Mouse (Mus musculus) brain, embryonic 18.5 days (tissue): ENCODE results near the gene Cdh20.

Experiments used
- DNase-seq: peaks from one replicate; pipeline ENCODE4 v3.0.0-alpha.2; 2012; ENCODE audit warnings: low read depth, low spot score

The Cdh20 gene

DNA sequence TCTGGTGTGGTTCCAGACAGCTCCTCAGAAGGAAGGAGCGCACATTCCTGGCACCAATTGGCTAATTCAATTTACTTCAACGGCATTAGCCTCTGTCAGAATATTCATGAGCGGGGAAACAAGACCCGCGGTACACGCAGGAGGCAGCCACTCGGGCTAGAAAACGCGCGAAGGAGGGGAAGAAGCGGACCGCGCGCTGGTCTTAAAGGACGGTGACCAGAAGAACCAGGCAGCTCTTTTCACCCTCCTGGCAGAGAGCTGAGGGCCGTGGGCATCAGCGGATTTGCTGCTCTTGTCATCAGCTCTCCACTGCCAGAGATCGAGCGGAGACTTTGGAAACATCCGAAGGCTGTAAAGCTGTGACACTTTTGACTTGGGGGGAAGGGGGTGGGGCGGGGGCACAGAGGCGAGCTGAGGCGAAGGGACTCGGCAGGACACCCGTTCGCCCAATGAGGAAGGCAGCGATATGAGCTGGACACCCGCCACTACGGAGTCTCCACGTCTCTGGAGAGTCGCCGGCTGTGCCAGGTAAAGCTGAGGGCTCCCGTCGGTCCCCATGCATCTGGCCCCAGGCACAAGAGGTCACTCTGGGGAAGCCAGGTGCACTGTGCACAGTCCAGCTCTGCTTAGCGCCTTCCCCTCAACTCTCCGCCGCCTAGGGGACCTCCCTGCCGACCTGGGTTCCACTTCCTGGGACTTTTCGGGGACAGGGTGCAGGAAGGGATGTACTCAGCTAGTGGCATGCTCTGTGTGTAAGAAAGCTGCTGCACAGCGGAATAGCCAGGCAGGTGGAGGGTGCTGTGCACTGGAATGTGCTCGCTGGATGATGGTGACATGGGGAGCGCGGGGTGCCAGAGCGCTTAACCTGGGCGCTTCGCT, at the start of gene Cdh20:
Gene Cdh20 (plus strand): TSS at position 159 of the 879 bp plus-strand sequence.
- DNase-seq, result no peak

DNA sequence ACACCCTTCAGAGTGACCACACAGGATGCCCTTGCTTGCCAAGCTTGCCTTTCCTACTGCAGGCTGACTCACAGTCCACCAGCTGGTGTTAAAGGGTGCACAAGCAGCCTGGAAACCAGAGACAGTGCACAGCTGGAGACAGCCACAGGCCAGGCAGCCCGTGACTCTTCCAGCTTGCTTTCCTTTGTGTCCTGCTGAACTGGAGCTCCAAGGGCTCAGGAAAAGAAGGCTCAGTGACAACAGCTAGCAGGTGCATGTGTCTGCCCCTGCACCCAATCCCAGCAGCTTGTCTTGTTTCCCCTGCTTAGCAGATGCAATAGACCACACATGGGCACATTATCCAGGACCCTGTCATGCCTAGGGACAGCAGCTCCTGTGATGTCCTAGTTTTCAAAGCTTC, 21.5 kb upstream of the Cdh20 start:
- DNase-seq, result no peak

DNA sequence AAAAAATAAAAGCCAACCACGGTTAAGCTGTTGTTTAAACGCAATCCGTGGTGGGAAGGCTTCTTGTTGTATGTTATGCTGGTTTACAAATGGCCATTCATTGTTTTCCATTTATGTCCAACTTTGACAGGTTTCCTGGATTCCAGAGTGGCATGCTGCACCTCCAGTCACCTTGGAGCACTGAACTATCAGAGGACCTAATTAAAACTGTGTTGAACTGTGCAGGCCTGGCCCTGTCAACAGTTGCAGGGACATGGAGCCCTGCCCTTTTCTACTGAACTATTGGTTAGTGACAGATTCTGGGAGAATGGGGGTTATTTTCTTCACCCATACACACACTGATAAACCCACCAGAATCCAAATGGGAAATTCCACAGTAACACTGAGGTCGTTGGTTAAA, 20.9 kb upstream of the Cdh20 start:
- no peak for DNase-seq

DNA sequence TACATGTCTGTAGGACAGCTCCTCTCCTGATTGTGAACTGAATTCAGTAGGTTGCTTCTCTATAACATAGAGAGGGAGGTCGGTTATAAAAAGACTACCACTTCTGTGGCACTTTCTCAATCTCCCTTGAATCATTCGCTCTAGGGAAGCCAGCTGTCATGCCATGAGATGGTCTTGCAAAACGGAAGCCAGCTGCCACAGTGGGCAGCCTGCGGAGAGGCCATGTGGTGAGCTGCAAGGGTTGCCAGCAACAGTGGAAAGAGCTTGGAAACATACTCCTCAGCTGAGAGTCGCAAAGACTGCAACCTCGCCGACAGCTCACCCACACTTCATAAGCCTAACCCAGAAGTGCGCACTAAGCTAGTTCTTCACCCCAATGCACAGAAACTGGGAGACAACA, 13.8 kb upstream of the Cdh20 start:
- DNase-seq, result no peak

DNA sequence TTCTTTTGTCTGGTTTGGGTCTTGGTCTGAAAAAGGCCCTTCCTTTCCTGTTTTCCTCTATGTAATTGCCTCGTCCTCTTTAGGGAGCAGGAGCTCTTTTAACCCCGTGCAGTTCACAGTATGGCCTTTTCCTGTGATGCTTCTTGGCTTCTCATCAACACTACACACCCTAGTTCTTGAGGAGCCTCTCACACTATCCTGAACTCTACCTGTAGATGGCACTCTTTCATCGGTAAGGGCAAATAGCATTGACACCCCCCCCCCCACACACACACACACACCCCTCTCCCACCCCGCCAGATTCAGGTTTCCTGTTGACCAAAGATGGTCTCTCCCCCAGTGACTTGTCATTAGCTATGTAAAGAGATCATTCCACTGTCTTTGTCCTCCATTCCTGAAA, 12.4 kb upstream of the Cdh20 start:
- DNase-seq, result no peak

DNA sequence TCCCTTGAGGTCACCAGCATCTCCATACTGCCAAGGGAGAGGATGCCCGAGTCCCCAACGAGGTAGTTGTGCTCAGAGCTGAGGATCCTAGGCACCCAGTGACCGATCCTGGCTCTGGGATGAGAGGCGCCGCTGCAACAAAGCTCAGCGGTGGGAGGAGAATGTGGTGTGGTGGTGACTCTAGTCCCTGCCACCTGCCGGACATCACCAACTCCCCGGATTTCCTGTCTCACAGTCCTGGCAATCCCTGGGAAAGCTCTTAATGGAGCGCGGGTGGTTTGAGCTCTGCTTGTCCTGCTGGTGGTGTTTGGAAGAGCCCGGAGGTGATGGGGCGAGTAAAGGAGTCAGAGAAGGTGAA, 900 bp downstream of the Cdh20 start:
- no peak for DNase-seq

DNA sequence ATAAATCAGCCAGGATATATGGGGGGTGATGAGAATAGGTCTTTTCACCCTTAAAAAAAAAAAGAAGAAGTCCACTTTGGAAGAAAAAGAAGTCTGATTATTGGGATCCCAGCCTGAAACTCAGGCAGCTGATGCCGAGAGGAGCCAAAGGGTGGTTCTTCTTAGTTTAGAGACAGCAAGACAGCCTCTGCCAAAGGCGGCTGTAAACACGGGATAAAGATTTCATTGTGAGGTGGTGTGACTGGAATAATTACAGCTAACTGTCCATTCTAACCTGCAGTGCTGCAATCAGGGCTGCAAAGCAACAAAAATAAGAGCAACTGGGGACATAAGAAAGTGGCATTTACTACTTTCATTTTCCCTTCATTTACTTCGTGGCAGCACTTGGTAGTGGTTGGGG, 3.6 kb downstream of the Cdh20 start:
- DNase-seq, result no peak

DNA sequence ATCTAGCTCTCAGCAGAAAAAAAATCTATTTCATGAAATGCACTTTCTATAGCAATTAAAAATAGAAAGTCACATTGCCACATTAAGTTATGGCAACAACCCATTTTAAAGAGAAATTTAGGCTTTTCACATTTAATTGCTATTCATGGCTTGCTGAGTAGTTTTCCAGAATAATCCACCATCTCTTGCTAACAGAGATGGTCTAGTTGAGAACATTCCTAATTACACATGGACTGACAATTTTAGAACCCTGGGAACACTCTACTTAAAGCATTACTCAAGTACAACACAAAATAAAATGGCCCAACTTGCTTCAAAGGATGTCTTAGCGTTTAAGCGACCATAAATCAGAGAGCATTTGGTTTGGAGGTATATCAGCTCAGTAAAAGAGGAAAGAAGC, 4.9 kb downstream of the Cdh20 start:
- no peak for DNase-seq

DNA sequence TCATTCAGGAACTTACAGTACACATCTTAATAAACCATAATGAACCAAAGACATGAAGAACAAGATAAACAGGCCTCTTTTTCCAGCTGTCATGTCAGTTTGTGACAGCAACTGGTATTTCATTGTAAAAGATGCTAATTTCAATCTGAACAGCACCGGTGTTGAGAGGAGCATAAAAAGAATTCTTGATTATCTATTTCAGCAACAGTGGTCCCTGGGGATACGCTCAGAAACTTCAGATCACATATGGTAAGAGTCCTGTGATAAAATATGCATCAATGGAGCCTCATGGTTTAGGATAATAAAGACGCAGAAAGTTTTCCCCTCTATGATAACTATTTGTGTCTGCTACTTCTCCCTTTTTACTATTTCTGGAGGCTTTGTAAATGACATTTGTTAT, 25.2 kb downstream of the Cdh20 start:
- no peak for DNase-seq

DNA sequence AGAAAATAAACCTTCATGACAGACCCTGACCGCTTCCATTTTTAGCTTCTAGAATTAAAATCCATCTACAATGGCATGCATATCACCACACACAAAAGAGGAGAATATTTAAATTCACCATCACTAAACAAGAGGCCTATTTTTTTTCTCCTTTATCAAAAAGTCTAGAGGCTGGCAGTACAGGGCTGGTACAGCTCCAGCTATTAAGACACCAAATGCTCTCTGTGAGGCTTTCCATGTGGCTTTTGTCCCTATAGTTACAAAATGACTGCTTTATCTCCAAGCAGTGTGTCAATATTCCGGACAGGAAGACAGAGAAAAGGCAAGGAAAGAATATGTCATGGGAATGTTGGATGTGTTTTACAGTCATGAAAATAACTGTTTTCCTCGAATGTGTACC, 27.8 kb downstream of the Cdh20 start:
- DNase-seq, result no peak

DNA sequence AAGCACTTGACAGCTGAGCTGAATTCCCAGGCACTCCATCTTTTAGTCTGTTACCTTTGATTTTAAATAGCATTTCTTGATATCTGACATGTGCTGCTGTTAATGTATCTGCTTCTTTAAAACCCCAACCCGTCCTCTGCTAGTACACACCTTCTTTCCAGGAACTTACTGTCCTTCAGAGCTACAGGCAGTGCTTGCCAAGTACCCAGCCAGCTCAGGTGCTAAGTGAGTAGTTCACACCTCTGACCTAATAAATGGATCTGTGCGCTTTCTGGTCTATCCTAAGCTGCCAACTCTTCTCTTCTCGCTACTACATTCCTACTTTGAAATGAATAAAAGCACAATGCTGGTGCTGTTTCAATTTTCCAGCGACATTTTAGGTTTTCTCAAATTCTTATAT, 28.8 kb downstream of the Cdh20 start:
- no peak for DNase-seq

DNA sequence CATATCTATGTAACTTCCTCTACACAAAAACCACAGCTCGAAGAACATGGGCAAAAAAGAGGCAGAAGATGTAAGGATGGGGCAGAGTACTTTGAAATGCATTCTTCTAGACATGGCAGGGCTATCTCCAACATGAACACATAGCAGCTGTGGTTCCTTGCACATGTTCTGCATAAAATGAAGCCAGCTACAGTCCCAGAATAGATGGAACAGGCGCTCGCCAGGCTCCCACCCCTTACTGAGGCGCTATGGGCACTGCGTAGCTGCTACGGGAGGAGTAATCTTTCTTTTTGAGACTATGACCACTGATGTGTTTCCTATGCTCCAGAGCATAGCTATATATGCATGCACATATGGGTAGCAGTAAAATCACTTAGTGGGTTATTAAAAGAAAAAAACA, 36.4 kb downstream of the Cdh20 start:
- no peak for DNase-seq

DNA sequence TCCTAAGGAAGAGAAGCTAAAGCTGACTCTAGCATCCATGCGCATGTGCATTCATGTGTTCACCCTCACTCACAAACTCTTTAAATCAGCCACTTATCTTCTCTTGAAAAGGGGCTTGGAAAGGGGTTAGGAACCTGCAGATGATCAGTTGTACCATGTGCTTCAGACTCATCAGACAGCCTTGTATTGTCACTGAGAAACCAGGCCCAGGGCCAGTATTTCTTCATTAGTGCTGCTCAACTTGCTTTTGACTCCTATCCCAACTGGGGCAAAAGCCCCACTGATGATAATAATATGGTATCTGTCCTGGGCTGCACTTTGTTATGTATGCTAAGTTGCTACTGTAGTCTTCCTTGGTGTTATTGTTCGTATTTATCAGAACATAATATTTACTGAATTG, 38.9 kb downstream of the Cdh20 start:
- no peak for DNase-seq

DNA sequence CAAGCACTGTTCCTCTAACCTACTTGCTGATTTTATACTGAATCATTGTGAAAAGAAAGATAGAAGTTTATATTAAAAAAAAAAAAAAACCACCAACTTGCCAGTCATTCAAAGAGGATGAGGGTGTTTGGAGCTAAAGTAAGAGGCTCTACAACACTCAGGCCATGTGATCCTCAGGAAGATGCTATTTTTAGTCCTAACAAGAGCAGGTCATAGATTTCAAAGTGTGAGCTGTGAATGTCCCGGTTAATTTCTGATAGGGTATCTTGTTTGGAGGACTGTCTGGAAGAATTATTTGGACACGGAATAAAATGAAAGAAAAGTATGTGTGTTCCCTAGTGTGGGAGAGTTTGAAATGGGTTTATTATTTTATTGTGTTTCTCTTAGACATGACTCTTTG, 49.2 kb downstream of the Cdh20 start:
- no peak for DNase-seq

DNA sequence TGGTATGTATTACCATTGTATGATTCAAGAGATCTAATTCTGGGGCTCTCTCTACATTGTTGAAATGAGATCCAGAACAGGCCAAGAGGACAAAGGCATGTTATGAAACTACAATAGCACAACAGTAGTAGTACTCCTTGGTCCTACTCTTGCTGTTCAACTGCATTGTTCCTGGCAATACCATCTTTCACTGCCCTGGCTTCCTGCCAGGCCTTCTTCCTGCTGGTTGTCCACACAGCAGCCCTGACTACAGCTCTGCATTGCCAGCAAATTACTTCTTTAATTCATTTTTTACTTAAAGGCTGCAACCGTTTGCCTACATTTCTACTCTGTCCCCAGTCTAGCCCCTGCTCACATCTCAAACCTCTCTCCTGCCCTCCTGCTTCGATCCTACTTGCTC, 59.8 kb downstream of the Cdh20 start:
- no peak for DNase-seq

DNA sequence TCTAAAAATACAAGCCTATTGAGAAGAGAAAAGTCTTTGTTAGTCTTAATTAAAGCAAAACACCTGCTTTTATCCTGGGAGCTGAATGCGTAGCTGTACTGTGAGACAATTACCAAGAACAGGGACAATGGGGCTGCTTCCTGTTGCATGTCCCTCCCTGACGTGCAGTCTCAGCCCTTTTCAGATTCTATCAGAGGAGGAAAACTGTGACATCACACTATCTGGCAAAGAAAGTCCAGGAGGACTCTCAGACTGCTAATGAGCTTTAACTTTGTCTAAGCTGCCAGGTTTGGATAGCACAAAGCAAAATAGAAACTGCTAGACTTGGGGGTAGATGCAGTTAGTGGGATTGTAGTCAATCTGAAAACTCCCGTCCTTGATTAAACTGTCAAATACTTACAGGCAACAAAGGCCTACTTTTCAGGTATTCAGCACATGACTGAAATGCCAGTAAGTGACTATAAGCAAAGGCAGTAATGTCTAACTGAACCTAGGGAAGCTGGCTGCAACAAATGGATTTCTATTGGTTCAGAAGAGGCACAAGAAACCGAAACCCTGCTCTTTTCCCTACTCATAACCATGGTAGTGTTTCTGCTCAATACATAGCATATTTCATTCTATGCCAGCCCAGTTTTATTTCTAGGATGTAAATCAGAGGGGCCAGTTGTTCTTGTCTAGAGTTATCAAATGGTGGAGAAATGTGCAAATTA, 70.0 kb downstream of the Cdh20 start:
- DNase-seq, result peak; percentile 32

DNA sequence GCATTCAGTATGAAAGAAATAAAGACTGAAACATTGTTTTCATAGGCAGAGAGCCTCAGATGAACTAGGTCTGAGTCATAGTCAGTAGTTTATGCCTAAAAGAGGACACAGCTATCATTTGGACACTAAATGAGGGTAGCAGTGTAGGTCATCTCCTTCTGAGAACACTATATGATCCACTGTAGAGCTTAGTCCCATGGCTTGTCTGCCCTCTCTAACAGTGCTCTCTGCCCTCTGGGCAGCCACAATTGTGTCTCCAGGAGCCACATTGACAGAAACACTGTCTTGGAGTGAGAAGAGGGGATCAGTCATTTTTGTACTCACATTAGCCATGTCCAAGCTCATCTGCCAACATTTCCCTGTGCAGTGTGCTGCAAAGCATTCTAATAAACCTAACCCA, 70.7 kb downstream of the Cdh20 start:
- DNase-seq, result no peak

DNA sequence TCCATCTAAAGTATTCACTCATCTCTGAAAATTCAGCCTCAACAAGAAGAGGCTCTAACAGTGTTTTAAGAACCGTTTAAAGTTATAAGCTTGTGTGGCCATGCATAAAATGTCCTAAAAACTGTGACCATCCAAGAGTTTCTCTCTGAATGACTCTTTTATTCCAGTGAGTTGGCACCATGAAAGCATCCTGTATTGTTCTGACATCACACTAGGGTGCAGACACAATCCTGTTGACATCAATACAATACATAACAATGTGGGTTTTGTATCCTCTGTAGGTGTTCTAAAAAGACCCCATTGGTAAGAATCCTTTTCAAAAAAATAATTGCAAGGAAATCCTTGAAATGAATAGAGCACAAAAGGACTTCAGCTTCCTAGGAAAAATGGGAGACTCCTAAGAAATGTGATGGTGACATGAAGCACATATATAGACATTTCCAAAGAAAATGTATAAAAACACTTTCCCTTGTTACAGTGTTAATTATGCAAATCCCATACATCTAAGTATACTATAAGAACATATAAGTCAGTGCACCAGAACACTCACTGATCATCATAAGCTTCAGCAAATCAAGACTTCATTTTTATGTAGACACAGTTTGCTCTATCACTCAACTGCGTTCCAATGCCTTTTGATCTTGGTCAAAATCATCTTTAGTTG, 80.1 kb downstream of the Cdh20 start:
- no peak for DNase-seq

DNA sequence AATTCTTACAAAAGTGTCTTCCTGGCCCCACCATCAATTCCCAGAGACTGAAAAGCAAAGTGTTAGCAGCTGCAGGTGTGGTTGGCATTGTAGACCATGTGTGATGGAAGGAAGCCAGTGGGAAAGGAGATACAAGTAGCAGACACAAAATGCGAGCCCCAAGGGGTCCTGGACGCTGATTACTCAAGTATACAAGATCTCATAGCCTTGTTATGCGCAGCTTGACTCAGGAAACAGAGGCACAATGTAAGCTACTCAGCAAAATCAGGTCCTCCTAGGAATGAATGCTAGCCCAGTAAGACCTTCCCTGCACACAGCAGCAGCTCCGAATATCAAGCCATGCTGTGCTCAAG, 80.6 kb downstream of the Cdh20 start:
- no peak for DNase-seq

DNA sequence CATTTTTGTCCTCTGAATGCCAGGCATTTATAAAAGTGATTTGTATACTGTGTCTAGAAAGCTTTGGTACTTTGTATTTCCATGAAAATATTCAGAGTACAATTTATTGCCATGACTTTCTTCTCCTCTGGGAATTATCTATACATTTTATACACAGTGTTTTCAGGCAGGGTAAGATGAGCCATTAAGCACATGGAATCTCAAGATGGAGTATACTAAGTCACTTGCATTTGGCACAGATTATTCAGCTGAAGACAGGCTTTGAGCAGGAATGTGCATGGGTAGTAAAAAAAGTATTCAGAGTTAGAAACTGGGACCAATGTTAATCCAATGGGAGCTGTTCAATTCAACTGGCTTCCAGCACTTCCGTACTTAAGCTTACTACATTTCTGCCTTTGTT, 109.1 kb downstream of the Cdh20 start:
- DNase-seq, result no peak

DNA sequence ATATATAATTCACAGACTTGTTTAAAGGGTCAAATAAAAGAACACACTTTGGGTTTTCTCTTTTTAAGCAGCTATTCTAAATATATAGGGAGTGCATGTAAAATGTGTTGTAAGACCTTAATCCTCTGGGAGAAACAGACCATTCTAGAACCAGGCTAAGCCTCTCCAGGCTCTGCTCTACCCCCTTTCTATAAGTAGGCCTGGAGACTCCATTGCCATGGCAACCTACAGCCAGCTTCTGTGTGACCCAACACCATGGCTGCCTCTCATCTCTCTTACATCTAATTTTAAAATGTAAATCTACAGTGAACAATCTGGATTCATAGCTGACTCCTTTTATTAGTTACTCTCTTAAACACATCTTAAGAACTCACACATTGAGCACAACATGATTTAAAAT, 133.5 kb downstream of the Cdh20 start:
- no peak for DNase-seq

DNA sequence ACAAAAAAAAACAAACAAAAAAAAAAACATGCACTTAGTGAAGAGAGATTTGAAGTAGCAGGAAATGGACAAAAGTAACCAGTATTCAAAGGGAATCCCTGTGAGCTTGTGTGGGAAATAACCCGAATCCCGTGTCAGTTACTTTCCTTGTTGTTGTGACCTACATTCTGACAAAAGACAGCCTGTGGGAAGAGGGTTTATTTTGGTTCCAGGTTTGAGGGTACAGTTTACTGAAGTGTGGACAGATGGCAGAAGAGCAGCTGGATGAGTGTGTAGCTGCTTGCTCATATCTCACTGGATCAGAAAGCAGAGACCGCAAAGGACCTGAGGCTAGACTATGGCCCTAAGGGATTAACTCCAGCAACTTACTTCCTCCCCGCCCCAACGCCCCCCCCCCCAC, 135.1 kb downstream of the Cdh20 start:
- no peak for DNase-seq

DNA sequence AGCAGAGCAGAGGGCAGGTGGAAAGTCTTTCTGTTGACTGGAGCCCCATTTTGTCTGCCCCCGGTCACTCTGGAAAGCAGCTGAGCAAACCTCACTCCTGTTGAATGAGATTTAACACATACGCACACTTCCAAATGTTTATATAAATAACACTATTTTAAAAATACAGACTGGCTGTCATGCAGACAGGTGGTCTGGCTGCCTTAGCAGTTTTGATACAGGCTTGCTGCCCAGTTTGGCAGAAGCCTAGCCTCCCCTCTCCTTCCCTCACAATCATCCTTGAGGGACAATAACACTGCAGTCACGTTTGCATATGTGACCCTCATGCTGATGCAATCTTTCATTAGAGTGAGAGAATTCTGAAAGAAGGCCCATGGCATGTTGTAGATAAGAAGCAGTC, 144.1 kb downstream of the Cdh20 start:
- DNase-seq, result no peak
